Mouse (Mus musculus): ENCODE data around the gene Fdxacb1.

DNA sequence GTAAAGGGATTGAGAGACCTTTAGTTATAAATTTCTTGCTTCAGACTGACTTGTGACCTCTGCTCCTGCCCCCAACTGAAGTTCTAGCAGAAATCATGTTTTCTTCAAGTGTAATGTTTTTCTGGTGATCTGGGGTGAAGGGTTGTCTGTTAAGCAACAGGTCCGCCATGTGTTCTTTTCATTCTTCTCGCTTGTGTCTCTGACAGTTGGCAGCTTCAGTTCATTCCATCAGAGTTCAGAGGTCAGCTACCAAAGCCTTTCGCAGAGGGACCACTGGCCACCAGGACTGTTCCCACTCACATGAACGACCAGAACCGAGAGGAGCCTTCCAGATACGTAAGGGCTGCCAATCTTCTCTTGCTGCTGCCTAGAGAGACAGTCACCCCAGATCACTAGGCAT is 40.4 kb downstream of the Fdxacb1 start:
- TF ChIP-seq MAX (IDR thresholded peaks at IDR 0.05; ENCODE audit: low read depth) (no peak), TCF12 (IDR thresholded peaks at IDR 0.05; ENCODE audit: insufficient read depth, poor library complexity, severe bottlenecking) (no peak), SRF (IDR thresholded peaks at IDR 0.05; ENCODE audit: control insufficient read depth, insufficient read length, low read depth) (no peak)

All from myocyte (in vitro differentiated cells).